Mouse (Mus musculus) liver, postnatal 0 days (tissue): ENCODE data around the gene Bmf.

ENCODE experiments used
- CTCF ChIP-seq: sonication (generic); IDR thresholded peaks from 2 replicates; pipeline ENCODE4 v1.5.1; 2016; ENCODE audit warnings: antibody characterized with exemption, low read depth
- EP300 ChIP-seq: IDR thresholded peaks from 2 replicates; pipeline ENCODE4 v1.6.1; 2016; ENCODE audit warnings: antibody characterized with exemption, low read depth, mild to moderate bottlenecking

DNA sequence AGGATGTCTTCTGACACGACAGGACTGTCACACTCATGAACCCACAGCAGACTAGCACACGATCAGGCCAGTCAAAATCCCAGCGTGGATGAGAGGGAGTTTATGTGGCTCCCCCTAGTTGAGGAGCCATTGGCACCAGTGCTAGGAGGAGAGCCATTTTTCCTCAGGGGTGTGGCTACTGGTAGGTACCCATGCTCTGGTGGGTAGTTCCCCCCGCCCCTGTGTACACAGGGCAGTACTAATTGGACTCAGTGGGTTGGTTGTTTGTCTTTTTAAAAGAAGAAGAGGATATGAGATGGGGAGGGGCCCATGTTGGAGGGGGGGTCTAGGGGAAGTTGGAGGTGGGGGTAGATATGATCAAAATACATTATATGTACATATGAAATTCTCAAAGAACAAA lies 12.5 kb upstream of the Bmf start:
- no peak for TF ChIP-seq EP300
- no peak for TF ChIP-seq CTCF
